Mouse (Mus musculus): ENCODE measurements around the gene Lins1.

DNA sequence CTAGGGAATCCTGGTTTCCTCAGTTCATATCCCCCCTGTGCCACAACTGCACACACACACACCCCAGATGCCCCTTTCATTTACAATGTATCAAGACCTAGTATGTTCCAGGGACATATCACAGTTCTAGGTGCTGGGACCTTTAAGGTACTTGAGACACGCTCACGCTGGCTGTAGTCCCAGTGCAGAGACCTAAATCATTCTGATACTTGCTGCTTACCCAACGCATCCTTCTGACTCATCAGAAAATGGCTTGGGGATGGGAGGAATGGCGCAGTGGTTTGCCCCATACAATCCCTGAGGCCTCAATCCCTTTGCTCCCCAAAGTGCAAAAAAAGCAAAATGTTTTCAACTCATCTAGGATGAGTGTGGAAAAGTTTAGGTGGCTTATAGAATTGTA lies 44.8 kb downstream of the Lins1 start:
- no peak for TF ChIP-seq CTCF (IDR thresholded peaks at IDR 0.05; ENCODE audit: low read depth)
- no peak for TF ChIP-seq EP300 (IDR thresholded peaks at IDR 0.05; ENCODE audit: low read depth)
